Mouse (Mus musculus): ENCODE measurements around the gene Frat1.

DNA sequence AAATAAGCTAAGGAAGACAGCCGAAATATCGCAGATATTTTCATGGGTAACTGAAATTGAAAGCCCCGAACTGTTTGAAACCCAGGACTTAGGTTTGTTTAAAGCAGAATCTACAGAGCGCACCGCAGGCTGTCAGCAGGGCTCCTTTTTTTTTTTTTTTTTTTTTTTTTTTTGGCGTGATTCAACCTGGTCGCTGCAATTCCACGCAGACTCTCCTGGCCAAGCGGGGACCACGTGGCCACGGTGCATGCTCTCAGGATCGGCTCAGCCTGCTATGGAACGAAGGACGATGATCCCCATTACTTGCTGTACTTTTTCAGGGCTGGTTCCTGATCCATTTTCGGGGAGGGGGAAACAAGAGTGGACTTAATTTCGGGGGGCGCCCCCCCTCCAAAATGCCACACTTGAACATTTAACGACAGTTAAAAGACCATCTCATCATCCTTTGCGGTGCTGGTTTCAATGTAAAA, 1.4 kb downstream of the Frat1 start:
- TF ChIP-seq CTCF (IDR thresholded peaks at IDR 0.05; ENCODE audit: control insufficient read depth, insufficient read depth, low read length) (no peak), POLR2A (IDR thresholded peaks at IDR 0.05; ENCODE audit: borderline replicate concordance, control insufficient read depth, low read depth, low read length) (no peak)
